Mouse (Mus musculus) liver, embryonic 13.5 days (tissue): Measurements from ENCODE around the gene Mllt11. TPM values are rescaled to one million over a fixed set of nuclear protein-coding genes. Genes with fewer than 3 reads are reported as not detected.

Experiments
- polyA plus RNA-seq: library from polyadenylated mRNA; unstranded; fragments of >200 nt; fragmentation: Nextera tagmentation; extraction: Ambion mirVana; gene quantifications from 2 replicates; pipeline ENCODE4 v1.2.1, GENCODE M21; 2015

The Mllt11 gene
- polyA plus RNA-seq, 1 experiment from 2014 or later, result 2.8 TPM

Other genes starting within 250 kb of the Mllt11 start
- 5.8 and 8.2 TPM in 2 replicates for gene Zfp687, start 216.7 kb downstream of the Mllt11 start, polyA plus RNA-seq
- gene Psmd4, start 189.6 kb downstream of the Mllt11 start, polyA plus RNA-seq, result 202 and 204 TPM in 2 replicates
- gene Pip5k1a, start 125.2 kb downstream of the Mllt11 start, polyA plus RNA-seq, result 9.6 and 10.3 TPM in 2 replicates
- 39.2 and 43.3 TPM in 2 replicates for gene Vps72, start 121.1 kb downstream of the Mllt11 start, polyA plus RNA-seq
- gene Tmod4, start 107.7 kb downstream of the Mllt11 start, polyA plus RNA-seq, result 0.17 and 0.67 TPM in 2 replicates
- 33.4 and 33.5 TPM in 2 replicates for gene Scnm1, start 98.2 kb downstream of the Mllt11 start, polyA plus RNA-seq
- 7.3 and 7.5 TPM in 2 replicates for gene Lysmd1, start 98.1 kb downstream of the Mllt11 start, polyA plus RNA-seq
- gene Tnfaip8l2, start 89.8 kb downstream of the Mllt11 start, polyA plus RNA-seq, result 5.7 and 6.0 TPM in 2 replicates
- 0.35 and 0.36 TPM in 2 replicates for gene Sema6c, start 71.7 kb downstream of the Mllt11 start, polyA plus RNA-seq
- gene Gabpb2, start 14.3 kb downstream of the Mllt11 start, polyA plus RNA-seq, result 6.9 and 7.7 TPM in 2 replicates
- 43.9 and 50.1 TPM in 2 replicates for gene Cdc42se1, start 3.4 kb downstream of the Mllt11 start, polyA plus RNA-seq
- gene Gm128, start 9.4 kb upstream of the Mllt11 start, polyA plus RNA-seq, result 0.16 and 0.21 TPM in 2 replicates
- not detected in 2 replicates for gene Bnipl, start 19.0 kb upstream of the Mllt11 start, polyA plus RNA-seq
- gene Mindy1, start 49.2 kb upstream of the Mllt11 start, polyA plus RNA-seq, result 17.0 and 18.6 TPM in 2 replicates
- gene Prune1, start 49.9 kb upstream of the Mllt11 start, polyA plus RNA-seq, result 8.6 and 11.0 TPM in 2 replicates
- 3.0 and 3.1 TPM in 2 replicates for gene Anxa9, start 75.0 kb upstream of the Mllt11 start, polyA plus RNA-seq
- gene Cers2, start 82.6 kb upstream of the Mllt11 start, polyA plus RNA-seq, result 113 and 125 TPM in 2 replicates
- gene Setdb1, start 125.0 kb upstream of the Mllt11 start, polyA plus RNA-seq, result 15.9 and 20.0 TPM in 2 replicates
- not detected in 2 replicates for gene 4930558C23Rik, start 170.7 kb upstream of the Mllt11 start, polyA plus RNA-seq
- gene Arnt, start 202.2 kb upstream of the Mllt11 start, polyA plus RNA-seq, result 16.0 and 20.3 TPM in 2 replicates